Mouse (Mus musculus): ENCODE data around the gene Scp2. TPM values are rescaled to one million over a fixed set of nuclear protein-coding genes. Genes with fewer than 3 reads are reported as not detected.
A peak's percentile ranks its signal among the peaks of the same experiment; 100 is the strongest.

The Scp2 gene
- polyA plus RNA-seq, 1 experiment from 2014 or later, result 201 TPM

DNA sequence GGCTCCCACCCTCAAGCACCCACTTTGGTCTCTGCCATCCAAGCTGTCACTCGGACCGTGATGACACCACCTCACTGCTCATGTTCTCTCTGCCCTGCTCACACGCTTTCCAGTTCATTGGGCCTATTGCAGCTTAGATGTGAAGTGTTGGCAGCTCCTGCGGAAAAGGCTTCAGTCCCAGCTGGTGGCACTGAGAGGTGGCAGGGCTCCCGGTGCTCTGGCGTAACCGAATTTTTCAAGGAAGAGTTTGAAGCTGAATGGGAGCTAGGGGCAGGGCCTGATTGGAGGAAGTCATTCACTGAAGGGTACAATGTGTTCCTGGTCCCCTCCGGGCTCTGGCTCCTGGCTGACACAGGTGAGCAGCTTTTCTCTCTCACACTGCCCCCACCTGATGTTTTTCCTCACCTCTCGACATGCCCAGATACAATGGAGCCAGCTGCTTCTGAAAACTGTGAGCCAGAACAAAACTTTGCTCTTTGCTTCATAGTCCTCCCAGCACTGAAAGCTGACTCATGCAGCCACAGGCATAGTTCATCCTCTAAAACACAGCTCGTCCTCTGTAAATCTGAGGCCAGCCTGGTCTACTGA is 93.0 kb downstream of the Scp2 start:
- no peak for ATAC-seq (ENCODE audit: insufficient number of reproducible peaks, insufficient read depth, low FRiP score, low read depth)
- Histone ChIP-seq H3K4me1 (ENCODE audit: control insufficient read depth, insufficient read depth, low read length) (no peaks in the 10 kb centered on the region), H3K27ac (ENCODE audit: low read length) (no peak overlapping the region), H3K4me3 (ENCODE audit: low read depth, low read length) (no peak overlapping the region), H3K9ac (replicated peaks; ENCODE audit: low read depth, low read length) (no peak overlapping the region), H3K27me3 (ENCODE audit: control insufficient read depth, insufficient read depth, low read length) (no peaks in the 10 kb centered on the region), H3K9me3 (ENCODE audit: control insufficient read depth, low read depth, low read length) (no peaks in the 10 kb centered on the region), H3K4me2 (replicated peaks; ENCODE audit: low read depth, low read length) (no peak overlapping the region), H3K36me3 (ENCODE audit: control insufficient read depth, insufficient read depth, low read length) (peaks cover 34% of the 10 kb centered on the region)
- WGBS, result 89% methylated on average over 10 of the region's 10 CpGs

DNA sequence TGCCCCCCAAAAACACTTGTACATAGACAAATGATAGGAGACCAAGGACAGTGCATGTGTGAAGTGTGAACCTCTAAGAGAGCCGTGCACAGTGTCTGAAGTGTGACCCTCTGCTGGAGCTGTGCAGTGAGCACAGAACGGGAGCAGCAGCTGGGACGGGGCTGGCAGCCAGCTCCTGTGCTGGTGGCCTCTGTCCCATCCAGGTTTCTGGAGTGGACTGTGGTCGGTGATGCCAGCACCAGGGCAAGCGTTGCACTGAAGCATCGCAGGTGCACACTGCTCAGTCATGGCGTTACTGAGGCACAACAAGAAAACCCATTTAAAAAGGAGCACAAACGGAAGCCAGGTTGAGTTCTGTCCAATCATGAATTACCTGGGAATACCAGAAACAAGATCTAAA is 98.7 kb downstream of the Scp2 start:
- no peak overlapping the region for H3K9ac ChIP-seq (replicated peaks; ENCODE audit: low read depth, low read length)
- ATAC-seq (ENCODE audit: insufficient number of reproducible peaks, insufficient read depth, low FRiP score, low read depth), result no peak
- H3K4me2 ChIP-seq (replicated peaks; ENCODE audit: low read depth, low read length), result no peak overlapping the region
- H3K4me1 ChIP-seq (ENCODE audit: control insufficient read depth, insufficient read depth, low read length), result no peaks in the 10 kb centered on the region
- 87% methylated on average over 8 of the region's 8 CpGs for WGBS
- no peak overlapping the region for H3K4me3 ChIP-seq (ENCODE audit: low read depth, low read length)
- no peaks in the 10 kb centered on the region for H3K27me3 ChIP-seq (ENCODE audit: control insufficient read depth, insufficient read depth, low read length)
- no peaks in the 10 kb centered on the region for H3K9me3 ChIP-seq (ENCODE audit: control insufficient read depth, low read depth, low read length)
- H3K27ac ChIP-seq (ENCODE audit: low read length), result no peak overlapping the region
- H3K36me3 ChIP-seq (ENCODE audit: control insufficient read depth, insufficient read depth, low read length), result peaks cover 15% of the 10 kb centered on the region

DNA sequence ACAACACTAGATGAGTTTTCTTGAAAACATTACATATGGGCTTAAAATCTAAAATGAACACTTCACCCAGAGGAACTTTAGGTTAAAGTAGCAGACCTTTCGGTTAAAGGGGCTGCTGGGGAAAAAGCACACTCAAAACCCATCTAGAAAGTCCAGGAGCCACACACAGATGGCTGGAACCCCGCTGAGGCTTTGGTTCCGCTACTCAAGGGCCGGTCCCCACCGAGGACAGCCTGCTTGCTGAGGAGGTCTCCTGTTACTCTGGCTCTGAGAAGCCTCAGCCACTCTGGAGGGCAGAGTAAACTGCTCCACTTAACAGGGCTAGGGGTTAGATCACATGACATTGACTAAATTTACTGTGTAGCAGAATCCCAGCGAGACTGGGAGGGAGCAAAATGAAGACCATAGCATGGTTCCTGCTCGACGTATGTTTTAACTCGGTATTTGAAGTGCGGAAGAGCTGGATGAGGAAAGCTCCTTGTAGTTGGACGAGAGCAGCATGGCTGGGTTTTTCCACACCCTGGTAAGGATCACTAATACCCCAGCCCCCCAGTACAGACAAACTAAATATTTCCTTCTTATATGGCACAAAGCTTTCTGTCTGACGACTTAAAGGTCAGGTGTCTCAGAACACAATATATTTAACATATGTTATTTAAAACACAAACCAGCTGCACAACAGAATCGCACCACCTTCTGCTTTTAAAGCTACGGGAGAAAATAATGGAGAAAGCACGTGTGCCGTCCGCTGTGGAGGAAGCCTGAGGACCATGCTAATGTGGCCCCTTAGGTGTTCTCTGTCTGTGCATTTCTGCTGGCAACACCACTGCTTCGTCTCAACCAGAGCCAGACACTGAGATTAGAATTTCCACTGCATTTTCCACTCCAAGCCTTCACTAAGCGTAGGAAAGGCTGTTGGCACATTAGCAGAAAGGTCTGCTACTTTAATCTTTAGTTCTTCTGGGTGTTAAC is 99.4 kb downstream of the Scp2 start:
- WGBS, result 67% methylated on average over 19 of the region's 19 CpGs

DNA sequence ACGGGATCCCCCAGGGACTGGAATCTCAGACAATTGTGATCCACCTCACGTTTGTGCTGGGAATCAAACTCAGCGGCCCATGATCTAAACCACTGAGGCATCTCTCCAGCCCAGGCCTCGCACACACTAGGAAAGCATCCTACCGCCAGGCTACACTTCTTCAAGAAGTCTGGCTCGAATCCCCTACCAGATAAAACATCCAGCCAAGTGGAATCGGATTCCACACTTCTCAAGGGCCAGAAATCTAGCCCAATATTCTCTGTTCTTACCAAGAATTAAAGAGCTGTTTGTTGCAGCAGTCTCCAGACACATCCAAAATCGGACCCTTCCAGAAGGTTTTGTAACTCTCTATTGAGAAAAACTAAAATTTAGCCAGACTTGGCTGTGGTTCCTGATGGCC is 107.8 kb downstream of the Scp2 start:
- no peaks in the 10 kb centered on the region for H3K9me3 ChIP-seq (ENCODE audit: control insufficient read depth, low read depth, low read length)
- no peak overlapping the region for H3K27ac ChIP-seq (ENCODE audit: low read length)
- no peak overlapping the region for H3K9ac ChIP-seq (replicated peaks; ENCODE audit: low read depth, low read length)
- H3K4me3 ChIP-seq (ENCODE audit: low read depth, low read length), result no peak overlapping the region
- WGBS, result 83% methylated on average over 8 of the region's 8 CpGs
- no peaks in the 10 kb centered on the region for H3K4me1 ChIP-seq (ENCODE audit: control insufficient read depth, insufficient read depth, low read length)
- no peaks in the 10 kb centered on the region for H3K36me3 ChIP-seq (ENCODE audit: control insufficient read depth, insufficient read depth, low read length)
- 0 out of 2 replicates have a peak, but pooled peaks cover 5% of the 10 kb centered on the region for H3K27me3 ChIP-seq (ENCODE audit: control insufficient read depth, insufficient read depth, low read length)
- no peak for ATAC-seq (ENCODE audit: insufficient number of reproducible peaks, insufficient read depth, low FRiP score, low read depth)
- no peak overlapping the region for H3K4me2 ChIP-seq (replicated peaks; ENCODE audit: low read depth, low read length)

More for the DNA sequence above, 99.4 kb downstream of the Scp2 start:
- Histone ChIP-seq H3K27me3 (ENCODE audit: control insufficient read depth, insufficient read depth, low read length) (no peaks in the 10 kb centered on the region), H3K4me2 (replicated peaks; ENCODE audit: low read depth, low read length) (no peak overlapping the region), H3K27ac (ENCODE audit: low read length) (no peak overlapping the region), H3K9ac (replicated peaks; ENCODE audit: low read depth, low read length) (no peak overlapping the region), H3K4me3 (ENCODE audit: low read depth, low read length) (no peak overlapping the region), H3K9me3 (ENCODE audit: control insufficient read depth, low read depth, low read length) (no peaks in the 10 kb centered on the region), H3K36me3 (ENCODE audit: control insufficient read depth, insufficient read depth, low read length) (peaks cover 15% of the 10 kb centered on the region), H3K4me1 (ENCODE audit: control insufficient read depth, insufficient read depth, low read length) (no peaks in the 10 kb centered on the region)
- no peak for ATAC-seq (ENCODE audit: insufficient number of reproducible peaks, insufficient read depth, low FRiP score, low read depth)

DNA sequence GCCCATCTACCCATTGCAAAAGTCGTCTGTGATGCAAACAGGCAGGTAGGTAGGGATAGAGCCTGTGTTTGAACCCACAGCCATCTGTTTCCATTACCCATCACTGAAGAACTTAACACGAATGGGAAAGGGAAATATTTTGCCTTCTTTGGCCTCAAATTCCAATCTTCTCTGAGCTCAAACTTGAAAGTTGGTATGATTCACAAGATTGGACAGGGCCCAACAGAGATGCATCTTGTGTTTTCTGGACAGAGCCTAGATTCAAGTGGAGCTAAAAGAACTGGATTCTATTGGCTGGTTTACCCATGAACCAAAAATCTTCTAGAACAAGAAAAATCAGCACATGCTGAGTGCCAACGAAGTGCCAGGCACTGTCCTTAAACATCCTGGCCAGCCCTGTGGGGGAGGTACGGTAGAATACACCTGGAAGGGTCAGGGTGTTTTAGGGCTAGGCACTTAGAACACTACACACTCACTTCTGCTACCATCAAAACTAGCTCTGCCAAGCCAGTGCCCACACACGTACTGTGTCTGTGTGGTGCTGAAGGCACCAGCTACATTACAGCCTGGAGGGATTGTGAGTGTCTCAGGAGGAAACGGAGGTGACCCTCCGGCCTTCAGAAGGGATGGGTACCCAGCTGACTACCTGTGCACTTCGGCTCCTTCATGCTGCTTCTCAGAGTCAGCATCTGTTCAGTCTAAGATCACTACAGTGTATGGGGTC is 111.6 kb downstream of the Scp2 start:
- Histone ChIP-seq H3K9me3 (ENCODE audit: control insufficient read depth, low read depth, low read length) (no peaks in the 10 kb centered on the region), H3K27me3 (ENCODE audit: control insufficient read depth, insufficient read depth, low read length) (peaks cover 15% of the 10 kb centered on the region; the same call in 1 of the 2 replicates), H3K36me3 (ENCODE audit: control insufficient read depth, insufficient read depth, low read length) (no peaks in the 10 kb centered on the region), H3K27ac (ENCODE audit: low read length) (no peak overlapping the region), H3K4me2 (replicated peaks; ENCODE audit: low read depth, low read length) (no peak overlapping the region), H3K9ac (replicated peaks; ENCODE audit: low read depth, low read length) (no peak overlapping the region), H3K4me3 (ENCODE audit: low read depth, low read length) (no peak overlapping the region), H3K4me1 (ENCODE audit: control insufficient read depth, insufficient read depth, low read length) (0 out of 2 replicates have a peak, but pooled peaks cover 6% of the 10 kb centered on the region)
- ATAC-seq (ENCODE audit: insufficient number of reproducible peaks, insufficient read depth, low FRiP score, low read depth), result no peak
- 76% methylated on average over 8 of the region's 8 CpGs for WGBS

DNA sequence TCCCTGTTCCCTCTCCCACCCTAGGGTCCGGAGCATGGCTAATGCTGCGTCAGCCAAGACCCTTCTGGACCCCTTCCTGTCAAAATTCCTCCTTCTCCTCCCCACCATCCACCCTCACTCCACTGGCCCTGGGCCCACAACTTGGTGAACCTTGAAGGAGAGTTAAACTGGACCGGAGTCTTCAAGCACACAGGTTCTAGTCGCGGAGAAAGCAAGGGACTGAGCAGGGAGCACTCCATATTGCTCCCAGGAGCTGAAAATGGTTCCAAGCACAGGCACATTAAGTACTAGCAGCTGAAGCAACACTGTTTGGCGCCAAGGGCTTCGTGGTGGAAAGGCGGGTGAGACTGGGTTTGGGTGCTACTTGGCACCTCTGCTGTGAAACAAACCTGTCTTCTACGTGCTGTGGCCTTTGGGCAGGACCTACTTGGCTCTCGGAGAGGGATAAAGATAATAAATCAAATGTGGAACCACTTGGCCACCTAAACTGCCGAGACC is 112.4 kb downstream of the Scp2 start:
- H3K36me3 ChIP-seq (ENCODE audit: control insufficient read depth, insufficient read depth, low read length), result no peaks in the 10 kb centered on the region
- 35% methylated on average over 11 of the region's 11 CpGs for WGBS
- ATAC-seq (ENCODE audit: insufficient number of reproducible peaks, insufficient read depth, low FRiP score, low read depth), result no peak
- no peaks in the 10 kb centered on the region for H3K9me3 ChIP-seq (ENCODE audit: control insufficient read depth, low read depth, low read length)
- peaks cover 15% of the 10 kb centered on the region; the same call in 1 of the 2 replicates for H3K27me3 ChIP-seq (ENCODE audit: control insufficient read depth, insufficient read depth, low read length)
- H3K4me3 ChIP-seq (ENCODE audit: low read depth, low read length), result peak overlapping the region; percentile 54
- peak overlapping the region; percentile 100 for H3K4me2 ChIP-seq (replicated peaks; ENCODE audit: low read depth, low read length)
- no peak overlapping the region for H3K27ac ChIP-seq (ENCODE audit: low read length)
- H3K9ac ChIP-seq (replicated peaks; ENCODE audit: low read depth, low read length), result no peak overlapping the region; the same call in 1 of the 2 replicates
- 0 out of 2 replicates have a peak, but pooled peaks cover 6% of the 10 kb centered on the region for H3K4me1 ChIP-seq (ENCODE audit: control insufficient read depth, insufficient read depth, low read length)

DNA sequence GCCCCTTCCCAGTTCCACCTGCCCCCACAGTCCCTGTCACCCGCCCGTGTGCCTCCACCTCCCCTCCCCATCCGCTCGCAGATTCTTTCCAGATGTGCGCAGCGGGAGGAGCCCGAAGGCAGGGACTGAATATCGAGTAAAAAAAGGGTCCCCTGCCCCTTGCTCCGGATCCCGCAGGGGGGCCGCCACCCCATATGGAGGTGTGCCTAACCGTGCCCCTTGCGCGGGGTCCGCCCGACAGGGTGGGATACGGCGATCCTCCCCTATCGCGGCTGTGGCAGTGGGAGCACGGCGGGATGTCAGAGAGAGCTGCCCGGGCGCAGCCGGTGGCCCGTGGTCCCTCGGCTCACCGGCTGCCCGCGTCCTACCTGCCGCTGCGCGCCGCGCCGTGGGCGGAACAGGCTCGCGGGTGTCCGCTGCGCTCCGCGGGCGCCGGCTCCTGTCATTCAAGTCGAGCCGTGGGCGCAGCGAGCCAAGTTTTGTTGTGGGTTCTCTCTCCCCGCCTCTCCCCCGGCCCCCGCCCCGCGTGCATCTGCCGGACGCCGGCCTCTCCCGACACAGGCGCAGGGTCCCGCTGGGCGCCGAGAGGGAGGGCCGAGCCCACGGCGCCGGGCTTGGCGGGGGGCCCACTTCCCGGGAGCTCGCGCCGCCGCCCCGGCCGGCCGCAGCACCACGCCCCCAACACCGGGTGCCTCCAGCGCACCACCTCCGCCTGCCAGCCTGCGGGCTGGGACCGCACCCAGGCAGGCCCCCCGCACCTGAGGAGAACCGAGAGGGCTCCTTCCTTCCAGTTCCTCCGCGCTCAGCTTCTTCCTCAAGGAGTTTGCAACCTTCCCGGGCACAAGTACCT is 113.1 kb downstream of the Scp2 start:
- ATAC-seq (ENCODE audit: insufficient number of reproducible peaks, insufficient read depth, low FRiP score, low read depth), result peak; percentile 30; the same call in 1 of the 2 replicates
- WGBS, result 1% methylated on average over 83 of the region's 86 CpGs
- Histone ChIP-seq H3K27me3 (ENCODE audit: control insufficient read depth, insufficient read depth, low read length) (peaks cover 15% of the 10 kb centered on the region; the same call in 1 of the 2 replicates), H3K36me3 (ENCODE audit: control insufficient read depth, insufficient read depth, low read length) (no peaks in the 10 kb centered on the region), H3K4me2 (replicated peaks; ENCODE audit: low read depth, low read length) (peak overlapping the region; percentile 100), H3K4me3 (ENCODE audit: low read depth, low read length) (peak overlapping the region; percentile 54), H3K27ac (ENCODE audit: low read length) (no peak overlapping the region), H3K9ac (replicated peaks; ENCODE audit: low read depth, low read length) (peak overlapping the region; percentile 10; the same call in 1 of the 2 replicates), H3K4me1 (ENCODE audit: control insufficient read depth, insufficient read depth, low read length) (0 out of 2 replicates have a peak, but pooled peaks cover 6% of the 10 kb centered on the region), H3K9me3 (ENCODE audit: control insufficient read depth, low read depth, low read length) (no peaks in the 10 kb centered on the region)
